Mouse (Mus musculus) heart, postnatal 0 days (tissue): ENCODE measurements around the gene Wdr5. TPM values are rescaled to one million over a fixed set of nuclear protein-coding genes. Genes with fewer than 3 reads are reported as not detected.
"Not testable (repeated sequence)": the region's sequence is repeated elsewhere in the genome, so short reads cannot be mapped to it uniquely, and the experiment has no call there.

Experiments
- ATAC-seq: fragments of 200-750 bp; cut with Nextera tagmentation; 2 replicates; pipeline ENCODE4 v1.8.0; 2017; ENCODE audit warnings: low read depth, moderate number of reproducible peaks, moderate library complexity; ENCODE audit not compliant: insufficient read depth
- DNase-seq: peaks from one replicate; pipeline ENCODE4 v3.0.0-alpha.2; 2016; ENCODE audit warnings: low spot score
- H3K27ac ChIP-seq: fragments of 300-500 bp; sonication (generic); 2 replicates; pipeline ENCODE4 v1.5.1; 2014; ENCODE audit warnings: low read depth, mild to moderate bottlenecking
- H3K27me3 ChIP-seq: fragments of 300-500 bp; sonication (generic); 2 replicates; pipeline ENCODE4 v1.6.1; 2014; ENCODE audit warnings: low read length, mixed read lengths; ENCODE audit not compliant: control insufficient read depth, insufficient read depth
- H3K36me3 ChIP-seq: fragments of 300-500 bp; sonication (generic); replicated peaks from 2 replicates; pipeline ENCODE4 v1.6.1; 2014; ENCODE audit warnings: low read length, mixed read lengths; ENCODE audit not compliant: control insufficient read depth, insufficient read depth
- H3K4me1 ChIP-seq: fragments of 300-500 bp; sonication (generic); 2 replicates; pipeline ENCODE4 v1.6.1; 2014; ENCODE audit warnings: antibody characterized with exemption; ENCODE audit not compliant: control insufficient read depth, insufficient read depth
- H3K4me2 ChIP-seq: fragments of 300-500 bp; sonication (generic); 2 replicates; pipeline ENCODE4 v1.6.1; 2014; ENCODE audit warnings: low read depth, mild to moderate bottlenecking, low read length, moderate library complexity
- H3K4me3 ChIP-seq: fragments of 300-500 bp; sonication (generic); 2 replicates; pipeline ENCODE4 v1.5.1; 2014; ENCODE audit warnings: low read depth, low read length
- H3K9ac ChIP-seq: fragments of 300-500 bp; sonication (generic); replicated peaks from 2 replicates; pipeline ENCODE4 v1.6.1; 2014; ENCODE audit warnings: low read depth, low read length, mixed read lengths
- H3K9me3 ChIP-seq: fragments of 300-500 bp; sonication (generic); replicated peaks from 2 replicates; pipeline ENCODE4 v1.6.1; 2016; ENCODE audit warnings: low read length; ENCODE audit not compliant: control insufficient read depth
- CTCF ChIP-seq: IDR thresholded peaks from 2 replicates; pipeline ENCODE4 v1.5.1; 2016; ENCODE audit warnings: antibody characterized with exemption, control low read depth, low read depth
- EP300 ChIP-seq: IDR thresholded peaks from 2 replicates; pipeline ENCODE4 v1.6.1; 2016; ENCODE audit warnings: antibody characterized with exemption, low read depth
- WGBS: fragments of 180-500 bp; shearing (Covaris S2); extraction: QIAGEN DNeasy Blood & Tissue Kit; methylation state at CpG from one replicate; pipeline ENCODE4 v1.1.7; 2014; 5-methylcytosine and 5-hydroxymethylcytosine counted together
- polyA plus RNA-seq: library from polyadenylated mRNA; unstranded; fragments of >200 nt; fragmentation: Nextera tagmentation; extraction: Ambion mirVana; gene quantifications from 2 replicates; pipeline ENCODE4 v1.2.1, GENCODE M21; 2015
- total RNA-seq: library from RNA; depleted of rRNA; stranded (reverse); fragments of >200 nt; gene quantifications from 2 replicates; pipeline ENCODE4 v1.2.3, GENCODE M21; 2014; ENCODE audit warnings: low replicate concordance

Wdr5 gene
- total and polyA plus RNA-seq, 2 experiments from 2014 or later = 17.8 to 21.8 TPM

DNA sequence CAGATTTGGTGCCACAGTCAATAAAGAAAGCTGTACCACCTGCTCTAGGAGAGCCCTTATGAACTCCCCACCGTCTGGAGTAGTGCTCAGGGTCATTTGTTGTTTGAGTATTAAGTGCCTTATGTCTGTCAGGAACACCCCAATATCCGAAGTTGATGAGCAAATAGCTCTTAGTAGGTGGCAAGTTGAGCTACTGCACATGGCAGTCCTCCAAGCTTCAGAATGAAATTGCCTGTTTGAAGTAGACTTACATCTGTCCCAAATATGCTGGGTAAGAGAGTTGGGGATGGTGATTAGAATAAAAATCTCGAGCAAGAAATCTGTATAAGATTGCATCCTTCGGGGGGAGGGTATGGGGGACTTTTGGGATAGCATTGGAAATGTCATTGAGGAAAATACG lies 24.4 kb downstream of the Wdr5 start:
- no peak for TF ChIP-seq EP300
- Histone ChIP-seq H3K9ac (no peak overlapping the region; the same call in 1 of the 2 replicates), H3K27me3 (no peaks in the 10 kb centered on the region), H3K27ac (peak overlapping the region; percentile 38; the same call in 1 of the 2 replicates), H3K36me3 (peaks cover 23% of the 10 kb centered on the region), H3K9me3 (no peaks in the 10 kb centered on the region), H3K4me1 (peaks cover 5% of the 10 kb centered on the region), H3K4me3 (no peak overlapping the region), H3K4me2 (no peak overlapping the region; the same call in 1 of the 2 replicates)
- DNase-seq = no peak
- no peak for ATAC-seq
- 21% methylated on average over 5 of the region's 5 CpGs for WGBS

DNA sequence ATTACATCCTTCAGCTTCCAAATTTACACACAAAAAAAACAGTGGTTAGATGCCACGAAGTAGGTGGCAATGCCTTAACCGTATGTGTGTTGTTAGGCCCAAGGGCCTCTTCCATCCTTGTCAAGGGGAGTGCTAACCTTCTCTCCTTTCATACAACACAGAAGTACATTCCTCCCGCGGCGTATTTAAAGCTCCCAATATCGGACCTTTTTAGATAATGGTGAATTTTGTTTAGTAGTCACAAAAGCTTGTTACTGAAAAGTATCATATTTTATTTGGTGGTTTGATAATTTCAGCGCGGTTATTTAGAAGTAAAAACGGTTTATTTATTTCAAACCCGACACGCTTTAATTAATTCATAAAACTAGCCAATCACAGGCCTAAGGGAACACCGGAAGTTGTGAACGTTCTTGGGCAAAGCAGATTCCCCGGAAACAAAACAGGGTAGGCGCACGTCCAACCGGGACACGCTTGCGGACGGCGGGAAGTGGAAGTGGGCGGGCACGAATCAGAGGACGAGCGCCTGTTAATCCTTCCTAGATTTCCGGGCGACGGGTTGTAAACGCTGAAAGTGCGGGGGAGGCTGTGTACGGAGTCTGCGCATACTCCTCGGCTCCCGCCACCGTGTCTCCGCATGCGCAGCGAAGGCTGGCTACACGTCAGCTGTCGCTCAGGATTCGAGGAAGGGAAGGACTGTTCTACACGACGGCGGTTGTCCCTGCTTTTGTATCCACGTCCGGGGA lies 25.0 kb downstream of the Wdr5 start:
- no peaks in the 10 kb centered on the region for H3K27me3 ChIP-seq
- DNase-seq (peak; percentile 100), ATAC-seq (peak; percentile 98)
- H3K4me1 ChIP-seq = peaks cover 5% of the 10 kb centered on the region
- peak overlapping the region; percentile 41; the same call in 1 of the 2 replicates for H3K9ac ChIP-seq
- peak; percentile 63; the same call in 1 of the 2 replicates for TF ChIP-seq EP300
- TF ChIP-seq CTCF = no peak
- no peaks in the 10 kb centered on the region for H3K9me3 ChIP-seq
- under 1% methylated on average over 46 of the region's 46 CpGs for WGBS
- H3K36me3 ChIP-seq = peaks cover 17% of the 10 kb centered on the region
- peak overlapping the region; percentile 37 for H3K4me3 ChIP-seq
- peak overlapping the region; percentile 51 for H3K4me2 ChIP-seq
- H3K27ac ChIP-seq = peak overlapping the region; percentile 81

DNA sequence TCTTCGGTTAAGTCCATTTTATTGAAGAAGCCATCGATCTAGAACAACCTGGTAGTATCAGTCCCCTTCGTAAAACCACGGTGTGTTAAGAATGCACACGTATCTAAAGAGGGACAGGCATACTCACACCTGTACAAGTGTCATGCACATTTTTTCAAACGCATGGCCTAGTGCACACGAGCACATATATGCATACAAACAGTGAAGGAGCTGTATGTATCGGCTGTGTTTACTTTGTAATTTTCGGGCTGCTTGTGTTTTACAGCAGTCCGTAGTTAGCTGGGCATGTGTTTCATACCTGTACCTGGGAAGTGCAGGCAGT lies 25.5 kb downstream of the Wdr5 start:
- Histone ChIP-seq H3K27ac (peak overlapping the region; percentile 81), H3K4me2 (peak overlapping the region; percentile 51), H3K36me3 (peaks cover 12% of the 10 kb centered on the region), H3K4me1 (peaks cover 5% of the 10 kb centered on the region), H3K4me3 (peak overlapping the region; percentile 37), H3K9me3 (no peaks in the 10 kb centered on the region), H3K9ac (peak overlapping the region; percentile 41; the same call in 1 of the 2 replicates), H3K27me3 (no peaks in the 10 kb centered on the region)
- WGBS = 24% methylated on average over 10 of the region's 10 CpGs
- DNase-seq (no peak), ATAC-seq (no peak)
- TF ChIP-seq EP300 (no peak), CTCF (no peak)

DNA sequence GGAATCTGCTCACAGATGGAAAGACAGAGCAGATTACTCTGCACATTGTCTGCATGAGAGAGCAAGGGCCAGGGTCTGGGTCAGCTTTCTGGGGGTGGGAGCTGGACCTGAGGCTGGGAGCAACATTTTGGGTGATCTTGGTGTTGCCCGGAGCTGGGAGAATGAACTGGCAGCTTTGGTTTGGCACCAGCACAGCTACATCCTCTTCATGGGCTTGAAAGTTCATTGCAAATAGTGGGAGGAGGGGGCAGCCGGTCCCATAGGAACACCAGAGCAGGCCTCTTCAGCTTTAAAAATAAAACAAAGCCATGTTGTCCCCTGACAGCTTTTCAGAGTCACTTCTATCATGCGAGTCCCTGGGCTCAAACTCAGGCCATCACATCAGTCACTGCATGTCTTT lies 26.3 kb downstream of the Wdr5 start:
- WGBS = 75% methylated on average over 3 of the region's 3 CpGs
- H3K27me3 ChIP-seq = no peaks in the 10 kb centered on the region
- H3K4me2 ChIP-seq = no peak overlapping the region
- H3K27ac ChIP-seq = no peak overlapping the region
- DNase-seq (no peak), ATAC-seq (no peak)
- peaks cover 4% of the 10 kb centered on the region; the same call in 1 of the 2 replicates for H3K36me3 ChIP-seq
- H3K9me3 ChIP-seq = no peaks in the 10 kb centered on the region
- TF ChIP-seq CTCF (no peak), EP300 (no peak)
- H3K9ac ChIP-seq = no peak overlapping the region
- peaks cover 5% of the 10 kb centered on the region for H3K4me1 ChIP-seq
- H3K4me3 ChIP-seq = no peak overlapping the region

DNA sequence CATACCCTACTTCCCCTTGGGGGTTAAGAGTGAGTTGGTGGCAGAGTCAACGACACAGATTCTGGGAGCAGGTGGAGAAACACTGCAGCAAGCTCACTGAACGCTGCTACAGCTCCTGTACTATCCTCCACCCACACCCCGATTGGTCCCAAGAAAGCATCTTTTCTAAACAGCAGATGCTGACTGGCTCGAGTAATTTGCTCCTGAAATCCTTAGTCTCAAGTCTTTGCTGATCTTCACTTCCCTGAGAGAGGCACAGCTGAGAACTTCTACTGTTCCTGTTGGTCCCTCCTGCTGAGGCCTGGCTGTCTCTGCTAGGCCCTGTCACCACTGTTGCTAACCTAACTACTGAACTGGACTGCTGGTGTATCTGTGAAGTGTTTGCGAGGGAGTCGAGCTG lies 29.7 kb downstream of the Wdr5 start:
- no peaks in the 10 kb centered on the region; the same call in 1 of the 2 replicates for H3K9me3 ChIP-seq
- ATAC-seq (no peak), DNase-seq (no peak)
- H3K27me3 ChIP-seq = no peaks in the 10 kb centered on the region
- no peak overlapping the region for H3K4me3 ChIP-seq
- WGBS = 78% methylated on average over 6 of the region's 6 CpGs
- H3K27ac ChIP-seq = no peak overlapping the region
- TF ChIP-seq EP300 (no peak), CTCF (no peak)
- H3K9ac ChIP-seq = no peak overlapping the region
- peaks cover 5% of the 10 kb centered on the region for H3K4me1 ChIP-seq
- no peak overlapping the region for H3K4me2 ChIP-seq
- H3K36me3 ChIP-seq = no peaks in the 10 kb centered on the region

DNA sequence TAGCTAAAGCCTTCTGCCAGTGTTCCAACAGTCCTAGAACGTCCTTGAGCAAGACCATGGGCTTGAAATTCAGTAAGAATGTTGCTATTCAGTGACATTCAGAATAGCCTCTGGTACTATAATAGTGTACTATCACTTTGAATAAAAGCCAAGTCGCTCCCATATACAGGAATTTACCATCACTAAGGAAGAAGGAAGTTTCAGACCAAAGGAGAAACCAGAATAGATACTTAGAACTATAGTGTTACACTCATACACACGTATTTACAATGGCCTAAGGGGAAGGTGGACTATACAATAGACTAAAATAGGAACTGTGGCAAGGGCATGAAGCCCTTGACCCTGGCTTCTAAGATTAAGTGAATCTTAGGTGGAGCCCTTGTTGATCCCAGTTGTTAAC lies 30.6 kb downstream of the Wdr5 start:
- not testable (repeated sequence) for DNase-seq, ATAC-seq, H3K36me3 ChIP-seq, H3K9me3 ChIP-seq, H3K27ac ChIP-seq, H3K9ac ChIP-seq, H3K4me2 ChIP-seq, H3K4me1 ChIP-seq, H3K4me3 ChIP-seq, H3K27me3 ChIP-seq
- 52% methylated on average over 3 of the region's 3 CpGs for WGBS

DNA sequence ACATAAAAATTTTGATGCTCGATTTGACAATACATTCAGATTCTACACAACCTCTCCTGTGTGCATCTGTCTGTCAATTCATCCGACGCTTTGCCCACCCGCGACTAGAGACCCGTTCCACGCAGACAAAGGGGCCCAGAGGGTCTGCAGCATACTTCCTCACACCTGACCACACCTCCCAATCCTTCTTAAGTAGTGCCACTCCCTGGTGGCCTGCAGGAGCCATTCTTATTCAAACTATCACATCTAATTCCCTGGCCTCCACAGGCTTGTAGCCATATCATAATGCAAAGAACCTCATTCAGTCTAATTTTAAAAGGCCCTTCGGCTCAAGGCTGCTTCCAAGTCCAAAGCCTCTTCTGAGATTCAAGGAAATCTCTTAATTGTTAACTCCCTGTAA lies 31.1 kb downstream of the Wdr5 start:
- not testable (repeated sequence) for H3K4me3 ChIP-seq, H3K9ac ChIP-seq, DNase-seq, H3K27ac ChIP-seq, H3K9me3 ChIP-seq, ATAC-seq, H3K36me3 ChIP-seq, H3K4me1 ChIP-seq, H3K4me2 ChIP-seq, H3K27me3 ChIP-seq
- 91% methylated on average over 8 of the region's 8 CpGs for whole genome bisulfite sequencing
